Mouse (Mus musculus) 3134 (cell line): ENCODE measurements around the gene Neto2.
"Not testable (repeated sequence)": the region's sequence is repeated elsewhere in the genome, so short reads cannot be mapped to it uniquely, and the experiment has no call there.

Source experiments
- DNase-seq: peaks from one replicate; pipeline ENCODE4 v3.0.0-alpha.2; 2011; ENCODE audit warnings: low spot score; ENCODE audit not compliant: insufficient read length; ENCODE audit errors: extremely low read depth

Neto2 gene

GRCm38 (mm10) chr8:85700751-85701351 lies at the start of gene Neto2:
Neto2 (minus strand) TSS chr8:85700924.
- DNase-seq, result peak; percentile 75

DNA sequence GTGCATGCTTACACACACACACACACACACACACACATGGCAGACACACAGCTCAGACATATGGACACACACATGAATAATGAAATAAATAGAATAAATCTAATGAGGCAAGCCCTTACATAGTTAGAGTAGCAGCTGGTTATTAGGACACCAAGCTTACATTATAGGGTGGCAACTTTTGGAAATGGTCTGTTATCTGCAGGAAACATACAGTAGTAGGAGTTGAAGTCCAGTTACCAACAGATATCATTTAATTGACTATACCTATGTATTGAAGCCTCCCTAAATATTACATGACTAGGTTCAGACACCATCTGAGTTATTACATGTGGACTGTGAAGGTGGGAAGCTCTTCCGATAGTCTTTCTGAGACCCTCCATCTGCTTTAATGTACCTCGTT lies 44.3 kb upstream of the Neto2 start:
- DNase-seq, result no peak

- no peak for DNase-seq
Observed at GRCm38 (mm10) chr8:85730545-85730944, 29.8 kb upstream of the Neto2 start.

GRCm38 (mm10) chr8:85717271-85717670 lies 16.5 kb upstream of the Neto2 start:
- DNase-seq, result no peak

GRCm38 (mm10) chr8:85716696-85717095 lies 16.0 kb upstream of the Neto2 start:
- no peak for DNase-seq

DNA sequence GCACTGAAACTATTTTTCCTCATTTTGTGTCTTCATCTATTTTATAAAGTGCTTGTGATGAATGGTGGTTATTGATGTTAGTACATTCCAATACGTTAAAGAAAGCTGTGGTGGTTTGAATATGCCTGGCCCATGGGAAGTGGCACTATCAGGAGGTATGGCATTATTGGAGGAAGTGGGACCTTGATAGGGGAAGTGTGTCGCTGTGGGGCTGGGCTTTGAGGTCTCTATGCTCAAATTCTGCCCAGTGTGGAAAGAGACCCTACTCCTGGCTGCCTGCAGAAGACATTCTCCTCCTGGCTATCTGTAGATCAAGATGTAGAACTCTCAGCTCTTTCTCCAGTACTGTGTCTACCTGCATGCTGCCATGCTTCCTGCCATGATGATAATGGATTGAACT lies 6.3 kb upstream of the Neto2 start:
- no peak for DNase-seq

DNA sequence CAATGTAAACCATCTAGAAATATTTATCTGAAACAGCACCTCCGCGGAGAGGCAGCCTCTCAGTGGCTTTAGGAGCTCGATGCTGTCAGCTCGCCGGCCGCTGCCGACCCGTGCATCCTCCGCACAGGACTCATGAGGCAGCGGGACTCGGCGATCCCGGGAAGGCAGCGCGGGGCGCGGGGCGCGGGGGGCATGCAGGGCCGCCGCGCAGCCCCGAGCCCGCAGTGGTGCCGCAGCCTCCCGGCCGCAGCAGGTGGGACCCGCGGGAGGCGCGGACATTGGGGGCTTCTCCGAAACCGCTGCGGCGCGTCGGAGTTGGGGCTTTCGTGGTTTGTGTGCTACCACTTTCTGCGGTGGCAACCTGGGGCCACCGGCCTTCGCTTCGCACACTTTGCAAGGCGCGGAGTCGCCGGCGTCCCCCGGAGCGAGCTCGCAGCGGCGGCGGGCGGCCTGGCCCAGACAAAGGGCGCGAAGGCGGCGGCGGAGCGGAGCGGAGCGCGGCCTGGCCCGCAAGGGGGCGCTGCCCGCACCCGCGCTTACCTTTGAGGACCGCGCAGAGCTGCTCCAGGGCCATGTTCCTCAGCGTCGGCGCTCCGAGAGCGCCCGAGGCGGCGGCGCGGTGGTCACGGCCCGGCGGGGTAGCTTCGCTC lies 498 bp downstream of the Neto2 start:
- DNase-seq, result peak; percentile 77

GRCm38 (mm10) chr8:85699051-85699450 lies 1.7 kb downstream of the Neto2 start:
- peak; percentile 15 for DNase-seq

- no peak for DNase-seq
Observed at GRCm38 (mm10) chr8:85665146-85665545, 35.6 kb downstream of the Neto2 start.

GRCm38 (mm10) chr8:85661995-85662394 lies 38.7 kb downstream of the Neto2 start:
- peak; percentile 8 for DNase-seq

GRCm38 (mm10) chr8:85651201-85651600 lies 49.5 kb downstream of the Neto2 start:
- no peak for DNase-seq

GRCm38 (mm10) chr8:85648553-85648952 lies 52.2 kb downstream of the Neto2 start:
- no peak for DNase-seq

GRCm38 (mm10) chr8:85644921-85645665 lies 55.6 kb downstream of the Neto2 start:
- DNase-seq, result no peak

GRCm38 (mm10) chr8:85624450-85624849 lies 76.3 kb downstream of the Neto2 start:
- DNase-seq, result no peak

DNA sequence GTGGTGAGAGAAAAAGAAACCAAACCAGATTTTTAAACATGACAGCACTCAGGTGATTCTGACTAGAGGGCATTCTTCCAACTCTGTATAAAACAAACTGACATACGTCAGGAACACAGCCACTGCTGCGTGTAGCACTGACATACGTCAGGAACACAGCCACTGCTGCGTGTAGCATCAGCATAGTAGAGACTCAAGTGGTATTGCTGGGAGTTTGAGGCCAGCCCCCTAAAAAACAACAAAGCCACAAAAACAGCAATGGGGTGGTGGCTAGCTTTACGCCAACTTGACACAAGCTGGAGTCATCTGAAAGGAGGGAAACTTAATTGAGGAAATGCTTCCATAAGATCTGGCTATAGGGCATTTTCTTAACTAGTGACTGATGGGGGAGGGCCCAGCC lies 77.5 kb downstream of the Neto2 start:
- DNase-seq, result no peak

GRCm38 (mm10) chr8:85618789-85619188 lies 81.9 kb downstream of the Neto2 start:
- no peak for DNase-seq

DNA sequence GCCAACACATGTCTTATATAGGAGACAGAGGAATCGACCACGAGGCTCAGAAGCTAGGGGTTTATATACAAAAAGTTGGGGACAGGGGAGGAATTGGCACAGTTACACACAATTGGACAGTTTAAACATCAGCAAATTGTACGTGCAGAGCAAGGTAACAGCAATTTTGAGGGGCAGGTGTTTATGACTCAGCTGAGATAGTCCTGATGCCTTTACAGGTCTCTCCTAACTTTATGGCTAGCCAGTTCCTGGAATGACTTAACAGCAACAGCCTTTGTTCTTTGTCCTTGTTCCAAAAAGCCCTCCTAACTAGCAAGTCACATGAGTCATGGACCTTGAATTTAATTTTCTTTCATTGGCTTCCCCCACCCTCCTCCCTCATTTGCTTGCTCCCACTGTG lies 83.6 kb downstream of the Neto2 start:
- not testable (repeated sequence) for DNase-seq

GRCm38 (mm10) chr8:85608836-85609235 lies 91.9 kb downstream of the Neto2 start:
- no peak for DNase-seq

GRCm38 (mm10) chr8:85607804-85608203 lies 92.9 kb downstream of the Neto2 start:
- no peak for DNase-seq

DNA sequence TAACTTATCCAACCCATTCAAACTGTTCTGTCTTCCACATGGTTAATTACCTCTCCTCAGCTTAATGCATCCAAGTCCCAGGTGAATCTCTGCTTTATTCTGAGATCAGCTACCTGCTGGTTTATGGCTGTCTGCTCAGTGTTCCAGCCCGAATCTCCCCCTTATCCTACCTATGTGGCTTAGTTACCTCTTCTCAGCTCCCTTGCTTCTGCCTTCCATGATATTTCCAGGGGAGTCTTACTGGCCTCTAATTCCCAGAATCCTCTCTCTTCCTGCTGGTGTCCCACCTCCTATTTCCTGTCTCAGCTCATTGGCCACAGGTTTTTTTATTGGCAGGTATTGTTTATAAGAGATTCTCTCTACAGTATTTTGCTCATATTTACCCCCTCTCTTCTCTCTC lies 93.8 kb downstream of the Neto2 start:
- DNase-seq, result no peak

DNA sequence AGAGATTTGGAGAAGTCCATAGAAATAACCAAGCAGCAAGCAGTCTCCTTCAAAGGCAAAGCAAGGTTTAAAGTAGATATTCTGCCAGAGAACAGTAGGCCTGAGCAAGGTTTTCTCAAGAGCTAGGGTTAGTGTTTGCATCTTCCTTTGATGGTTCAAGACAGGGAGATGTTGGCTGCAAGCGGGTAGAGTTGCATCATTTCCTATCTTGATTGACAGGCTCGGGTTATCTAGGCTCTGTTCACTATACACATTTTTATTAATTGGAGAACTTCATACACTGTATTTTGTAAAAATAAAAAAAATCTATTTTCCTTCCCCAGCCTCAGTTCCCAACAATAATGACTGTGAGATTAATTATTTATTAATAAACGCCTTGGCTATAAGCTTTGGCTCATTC lies 94.2 kb downstream of the Neto2 start:
- DNase-seq, result no peak

GRCm38 (mm10) chr8:85604201-85604600 lies 96.5 kb downstream of the Neto2 start:
- DNase-seq, result no peak
